Mouse (Mus musculus): ENCODE measurements around the gene Synpo2. TPM values are rescaled to one million over a fixed set of nuclear protein-coding genes. Genes with fewer than 3 reads are reported as not detected.

Gene Synpo2
- polyA plus RNA-seq, 1 experiment from 2014 or later, result 5.3 TPM

DNA sequence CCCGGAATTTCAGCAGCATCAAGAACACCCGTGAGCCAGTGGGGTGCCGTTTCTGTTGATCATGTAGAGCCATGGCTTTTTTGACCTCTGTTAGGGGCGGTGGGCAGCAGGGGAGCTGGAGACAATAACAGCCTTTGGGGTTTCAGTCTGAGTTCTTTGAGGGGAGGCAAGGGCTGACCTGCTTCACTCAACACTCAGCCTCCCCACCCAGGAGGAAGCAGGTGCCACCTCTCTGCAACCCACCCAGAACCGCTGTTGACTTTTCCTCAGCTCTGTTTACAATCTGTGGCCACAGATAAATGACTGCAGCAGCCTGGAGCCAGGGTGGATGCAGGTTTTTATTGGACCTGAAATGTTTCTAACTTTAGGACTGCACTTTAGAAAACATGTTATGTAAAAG, 171.8 kb downstream of the Synpo2 start:
- H3K36me3 ChIP-seq, result no peaks in the 10 kb centered on the region
- no peak overlapping the region for H3K4me2 ChIP-seq
- H3K27ac ChIP-seq, result no peak overlapping the region
- H3K4me1 ChIP-seq (replicated peaks), result peaks cover 11% of the 10 kb centered on the region; the same call in 1 of the 2 replicates
- H3K9ac ChIP-seq (replicated peaks), result no peak overlapping the region
- no peak for ATAC-seq (ENCODE audit: insufficient number of reproducible peaks, insufficient read depth, low FRiP score, low TSS enrichment, low read depth)
- no peaks in the 10 kb centered on the region for H3K27me3 ChIP-seq
- no peaks in the 10 kb centered on the region for H3K9me3 ChIP-seq
- WGBS, result 39% methylated on average over 5 of the region's 5 CpGs
- no peak overlapping the region for H3K4me3 ChIP-seq (replicated peaks)

DNA sequence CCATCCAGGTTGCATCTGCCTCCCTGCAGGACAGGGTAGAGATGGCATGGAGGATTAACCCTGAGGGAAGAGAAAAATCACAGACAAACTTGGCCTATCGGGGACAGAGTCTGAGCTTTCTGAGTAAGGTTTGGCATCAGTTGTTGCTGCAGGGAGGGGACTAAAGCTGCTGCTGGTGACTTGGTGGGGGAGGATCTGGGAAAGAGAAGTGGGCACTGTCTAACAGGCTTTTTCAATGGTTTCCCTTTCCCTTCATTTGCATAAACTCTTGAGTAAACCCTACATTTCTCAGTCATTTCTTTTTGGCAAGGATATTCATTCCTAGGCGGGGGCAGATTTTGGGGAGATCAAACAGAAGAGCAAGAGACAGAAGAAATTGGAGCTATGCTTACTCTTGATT, 174.0 kb downstream of the Synpo2 start:
- WGBS, result 88% methylated on average over 2 of the region's 2 CpGs
- ATAC-seq (ENCODE audit: insufficient number of reproducible peaks, insufficient read depth, low FRiP score, low TSS enrichment, low read depth), result no peak
- Histone ChIP-seq H3K4me3 (replicated peaks) (no peak overlapping the region), H3K27ac (no peak overlapping the region), H3K4me1 (replicated peaks) (peaks cover 11% of the 10 kb centered on the region; the same call in 1 of the 2 replicates), H3K9ac (replicated peaks) (no peak overlapping the region), H3K27me3 (no peaks in the 10 kb centered on the region), H3K9me3 (no peaks in the 10 kb centered on the region), H3K4me2 (no peak overlapping the region), H3K36me3 (no peaks in the 10 kb centered on the region)

DNA sequence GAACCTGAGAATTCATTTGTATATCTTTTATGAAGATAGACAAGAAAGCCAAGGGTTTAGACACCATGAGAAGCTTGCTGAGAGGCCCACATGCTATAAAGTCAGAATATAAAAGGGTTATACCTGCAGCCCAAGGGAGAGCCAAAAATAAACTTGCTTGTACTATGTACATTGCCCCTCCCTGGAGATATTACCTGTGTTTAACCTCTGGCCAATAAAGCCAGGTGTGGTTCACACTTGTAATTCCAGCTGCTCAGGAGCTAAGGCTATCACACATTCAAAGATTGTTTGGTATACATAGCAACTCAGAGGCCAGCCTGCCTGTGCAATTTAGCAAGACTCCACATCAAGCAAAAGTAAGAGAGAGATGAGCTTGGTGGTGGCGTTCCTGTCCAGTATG, 177.1 kb downstream of the Synpo2 start:
- Histone ChIP-seq H3K4me1 (replicated peaks) (0 out of 2 replicates have a peak, but pooled peaks cover 5% of the 10 kb centered on the region), H3K36me3 (no peaks in the 10 kb centered on the region), H3K9ac (replicated peaks) (no peak overlapping the region), H3K9me3 (no peaks in the 10 kb centered on the region), H3K4me3 (replicated peaks) (no peak overlapping the region), H3K27me3 (no peaks in the 10 kb centered on the region), H3K27ac (no peak overlapping the region), H3K4me2 (no peak overlapping the region)
- no peak for ATAC-seq (ENCODE audit: insufficient number of reproducible peaks, insufficient read depth, low FRiP score, low TSS enrichment, low read depth)
- WGBS, result 89% methylated on average over 1 of the region's 1 CpGs

DNA sequence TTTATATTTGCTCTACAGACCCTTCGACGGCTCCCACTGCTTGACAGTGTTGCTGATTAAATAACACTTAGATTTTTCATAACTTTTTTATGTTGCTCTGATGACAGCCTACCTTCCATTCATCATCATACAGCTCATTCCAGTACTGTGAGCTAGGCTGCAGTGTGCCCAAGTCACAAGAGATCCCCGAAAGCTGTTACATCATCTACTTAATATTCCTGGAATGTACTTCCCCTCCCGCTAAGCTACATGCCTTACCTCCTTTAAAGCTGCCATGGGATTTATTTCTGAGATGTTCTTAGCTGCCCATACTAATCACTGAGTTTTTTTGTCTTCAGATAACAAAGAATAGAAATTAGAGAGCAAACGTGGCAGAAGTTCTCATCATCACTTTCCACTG, 181.8 kb downstream of the Synpo2 start:
- Histone ChIP-seq H3K27ac (no peak overlapping the region), H3K9me3 (peaks cover 4% of the 10 kb centered on the region; the same call in 1 of the 2 replicates), H3K4me3 (replicated peaks) (no peak overlapping the region), H3K4me2 (no peak overlapping the region), H3K36me3 (no peaks in the 10 kb centered on the region), H3K9ac (replicated peaks) (no peak overlapping the region), H3K27me3 (no peaks in the 10 kb centered on the region), H3K4me1 (replicated peaks) (0 out of 2 replicates have a peak, but pooled peaks cover 5% of the 10 kb centered on the region)
- ATAC-seq (ENCODE audit: insufficient number of reproducible peaks, insufficient read depth, low FRiP score, low TSS enrichment, low read depth), result no peak
- 77% methylated on average over 5 of the region's 5 CpGs for WGBS

DNA sequence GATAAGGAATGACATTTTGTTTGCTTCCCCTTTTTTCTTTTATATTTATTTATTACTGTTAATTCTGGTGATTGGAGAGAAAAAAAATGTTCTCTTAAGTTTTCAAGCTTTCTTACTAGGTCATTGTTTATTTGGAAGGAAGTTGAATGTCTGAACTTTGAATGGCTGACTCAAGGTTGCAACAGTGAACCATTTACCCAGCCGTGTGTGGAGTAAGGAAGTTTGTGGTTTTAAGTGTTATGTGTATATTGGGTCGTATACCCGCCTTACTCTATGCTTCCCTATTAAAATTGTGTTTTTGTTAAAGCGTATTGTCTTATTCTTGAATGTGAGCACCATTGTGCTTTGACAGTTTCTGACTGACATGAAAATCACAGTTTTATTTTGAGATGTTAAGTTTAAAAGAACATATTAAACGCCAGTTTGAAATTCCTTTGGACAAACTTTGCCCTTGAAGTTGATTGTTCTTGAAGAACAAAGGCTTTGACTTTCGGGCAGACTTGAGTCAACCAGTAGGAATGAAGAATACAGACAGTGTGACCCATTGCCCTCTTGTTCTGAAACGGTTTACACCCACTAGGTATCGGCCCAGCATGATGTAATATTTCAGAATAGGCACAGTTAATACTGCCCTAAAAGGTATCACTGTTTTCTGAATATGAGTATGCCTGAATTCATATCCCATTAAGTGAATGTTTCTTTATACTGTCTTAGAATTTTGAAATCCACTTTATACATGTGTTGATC, 182.6 kb downstream of the Synpo2 start:
- no peak overlapping the region for H3K9ac ChIP-seq (replicated peaks)
- no peak overlapping the region for H3K4me3 ChIP-seq (replicated peaks)
- ATAC-seq (ENCODE audit: insufficient number of reproducible peaks, insufficient read depth, low FRiP score, low TSS enrichment, low read depth), result no peak
- H3K4me2 ChIP-seq, result no peak overlapping the region
- 76% methylated on average over 8 of the region's 8 CpGs for WGBS
- no peak overlapping the region for H3K27ac ChIP-seq
- H3K4me1 ChIP-seq (replicated peaks), result 0 out of 2 replicates have a peak, but pooled peaks cover 5% of the 10 kb centered on the region
- H3K36me3 ChIP-seq, result no peaks in the 10 kb centered on the region
- peaks cover 4% of the 10 kb centered on the region; the same call in 1 of the 2 replicates for H3K9me3 ChIP-seq
- H3K27me3 ChIP-seq, result no peaks in the 10 kb centered on the region

DNA sequence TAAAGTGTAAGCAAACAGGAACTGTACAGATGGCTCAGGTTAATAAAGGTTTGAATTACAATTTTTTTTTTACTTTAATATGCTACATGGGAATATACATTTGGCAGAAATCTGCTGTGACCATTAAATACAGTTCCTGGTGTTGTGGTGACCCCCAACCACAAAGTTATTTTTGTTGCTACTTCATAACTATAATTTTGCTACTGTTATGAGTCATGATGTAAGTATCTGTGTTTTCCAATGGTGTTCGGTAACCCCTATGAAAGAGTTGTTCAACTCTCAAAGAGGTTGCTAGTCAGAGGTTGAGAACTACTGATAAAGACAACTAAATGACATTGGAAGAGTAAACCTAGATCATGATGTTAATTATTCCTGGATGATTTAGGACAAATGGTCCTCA, 193.6 kb downstream of the Synpo2 start:
- Histone ChIP-seq H3K4me2 (no peak overlapping the region), H3K9ac (replicated peaks) (no peak overlapping the region), H3K27ac (no peak overlapping the region), H3K9me3 (no peaks in the 10 kb centered on the region), H3K27me3 (no peaks in the 10 kb centered on the region), H3K4me1 (replicated peaks) (no peaks in the 10 kb centered on the region), H3K36me3 (no peaks in the 10 kb centered on the region), H3K4me3 (replicated peaks) (no peak overlapping the region)
- no peak for ATAC-seq (ENCODE audit: insufficient number of reproducible peaks, insufficient read depth, low FRiP score, low TSS enrichment, low read depth)
- 83% methylated on average over 1 of the region's 1 CpGs for WGBS

DNA sequence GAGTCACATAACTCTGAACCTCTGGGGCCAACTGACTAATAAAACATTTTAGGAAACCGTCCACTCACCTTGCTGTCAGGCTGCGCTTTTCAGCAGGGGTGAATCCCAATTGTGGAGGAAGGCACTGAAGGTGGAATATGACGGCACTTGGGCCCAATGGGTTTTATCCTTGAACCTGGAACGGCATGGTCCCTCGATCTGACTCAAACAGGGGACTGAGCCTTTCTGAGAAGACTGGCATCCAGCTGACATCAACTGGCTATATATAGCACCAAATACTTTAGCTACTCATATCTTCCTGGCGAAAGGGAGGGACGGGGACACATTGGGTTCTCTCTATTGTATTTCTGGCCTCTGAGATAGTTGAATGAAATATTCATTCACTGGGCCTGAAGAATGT, 201.2 kb downstream of the Synpo2 start, which contains the start of gene Myoz2:
Gene Myoz2, minus strand, starts transcription at position 264 of the 400 bp plus-strand sequence.
- Histone ChIP-seq H3K27ac (no peak within 1 kb of the TSS), H3K4me3 (replicated peaks) (no peak within 1 kb of the TSS), H3K9me3 (no peaks in the 10 kb centered on the region), H3K9ac (replicated peaks) (no peak within 1 kb of the TSS), H3K4me1 (replicated peaks) (no peaks in the 10 kb centered on the region), H3K27me3 (no peaks in the 10 kb centered on the region), H3K36me3 (no peaks in the 10 kb centered on the region), H3K4me2 (no peak within 1 kb of the TSS)
- 82% methylated on average over 7 of the region's 7 CpGs for WGBS
- ATAC-seq (ENCODE audit: insufficient number of reproducible peaks, insufficient read depth, low FRiP score, low TSS enrichment, low read depth), result no peak

DNA sequence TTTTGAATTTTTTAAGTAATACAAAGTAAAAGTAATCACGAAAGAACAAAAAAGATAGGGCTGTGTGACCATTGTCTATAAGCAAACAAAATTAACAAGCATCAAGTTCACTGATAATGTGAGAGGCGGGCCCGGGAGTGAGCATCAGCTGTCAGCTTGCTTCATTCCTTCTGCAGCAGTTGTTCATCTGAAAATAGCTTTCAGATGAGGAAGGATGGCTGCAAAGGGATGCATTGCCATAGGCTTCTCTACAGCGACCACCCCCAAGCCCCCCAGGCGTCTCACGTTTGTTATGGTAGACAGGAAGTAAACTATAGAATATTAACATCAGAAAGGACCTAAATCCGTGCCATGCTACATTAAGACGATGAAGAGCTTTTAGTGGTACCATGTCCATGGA, 202.1 kb downstream of the Synpo2 start:
- WGBS, result 81% methylated on average over 8 of the region's 8 CpGs
- Histone ChIP-seq H3K9ac (replicated peaks) (no peak overlapping the region), H3K4me1 (replicated peaks) (no peaks in the 10 kb centered on the region)

More for the DNA sequence above, 202.1 kb downstream of the Synpo2 start:
- no peak overlapping the region for H3K4me2 ChIP-seq
- H3K4me3 ChIP-seq (replicated peaks), result no peak overlapping the region
- H3K9me3 ChIP-seq, result no peaks in the 10 kb centered on the region
- H3K27ac ChIP-seq, result no peak overlapping the region
- H3K36me3 ChIP-seq, result no peaks in the 10 kb centered on the region
- no peak for ATAC-seq (ENCODE audit: insufficient number of reproducible peaks, insufficient read depth, low FRiP score, low TSS enrichment, low read depth)
- no peaks in the 10 kb centered on the region for H3K27me3 ChIP-seq

Other genes with a start within 250 kb of the Synpo2 start
- gene Myoz2, start 201.1 kb downstream of the Synpo2 start, polyA plus RNA-seq (2016; fragmentation: Nextera tagmentation; extraction: Ambion mirVana), result 6.8 and 7.4 TPM in 2 replicates
- 41.8 and 51.1 TPM in 2 replicates for gene Sec24d, start 31.3 kb upstream of the Synpo2 start, polyA plus RNA-seq (2016; fragmentation: Nextera tagmentation; extraction: Ambion mirVana)
- 34.1 and 35.7 TPM in 2 replicates for gene Mettl14, start 150.0 kb upstream of the Synpo2 start, polyA plus RNA-seq (2016; fragmentation: Nextera tagmentation; extraction: Ambion mirVana)
- 5.0 and 6.8 TPM in 2 replicates for gene Prss12, start 210.8 kb upstream of the Synpo2 start, polyA plus RNA-seq (2016; fragmentation: Nextera tagmentation; extraction: Ambion mirVana)